Mouse (Mus musculus) myocyte (in vitro differentiated cells): ENCODE measurements around the gene Cadm2. TPM values are rescaled to one million over a fixed set of nuclear protein-coding genes. Genes with fewer than 3 reads are reported as not detected.

ENCODE experiments used
- H3K27me3 ChIP-seq: one replicate; pipeline ENCODE4 v1.6.1; 2011; ENCODE audit not compliant: control insufficient read depth, insufficient read depth, insufficient read length
- H3K36me3 ChIP-seq: one replicate; pipeline ENCODE4 v1.6.1; 2011; ENCODE audit not compliant: control insufficient read depth, insufficient read depth
- H3K4me2 ChIP-seq: one replicate; pipeline ENCODE4 v1.6.1; 2011; ENCODE audit warnings: low read depth, control low read depth
- H3K4me3 ChIP-seq: one replicate; pipeline ENCODE4 v1.5.1; 2011; ENCODE audit warnings: mild to moderate bottlenecking, control low read depth, moderate library complexity
- H3K79me2 ChIP-seq: one replicate; pipeline ENCODE4 v1.6.1; 2011; ENCODE audit not compliant: control insufficient read depth, insufficient read depth
- H3ac ChIP-seq: one replicate; pipeline ENCODE4 v1.6.1; 2011; ENCODE audit not compliant: control insufficient read depth, insufficient read length
- CEBPB ChIP-seq: IDR thresholded peaks from 2 replicates; pipeline ENCODE4 v1.6.1; 2011; ENCODE audit warnings: mild to moderate bottlenecking, moderate library complexity; ENCODE audit not compliant: poor library complexity, insufficient read depth, severe bottlenecking
- E2F4 ChIP-seq: IDR thresholded peaks from one replicate; pipeline ENCODE4 v1.6.1; 2011; ENCODE audit warnings: mild to moderate bottlenecking, control low read depth, moderate library complexity; ENCODE audit not compliant: insufficient read depth
- MAX ChIP-seq: IDR thresholded peaks from one replicate; pipeline ENCODE4 v1.6.1; 2011; ENCODE audit warnings: low read depth, mild to moderate bottlenecking, control low read depth
- MYOD1 ChIP-seq, 3 experiments: IDR thresholded peaks; one replicate each; pipeline ENCODE4 v1.6.1; 2011; ENCODE audit warnings: control low read depth in 2 of 3, low read depth in 2 of 3, mild to moderate bottlenecking in 2 of 3, moderate library complexity in 1 of 3; ENCODE audit not compliant: insufficient read length in 2 of 3, control insufficient read depth in 1 of 3
- MYOG ChIP-seq, 3 experiments: IDR thresholded peaks; one replicate each; pipeline ENCODE4 v1.6.1; 2011; ENCODE audit warnings: control low read depth in 2 of 3, low read depth in 2 of 3, mild to moderate bottlenecking in 2 of 3; ENCODE audit not compliant: insufficient read length in 2 of 3, control insufficient read depth in 1 of 3, insufficient read depth in 1 of 3
- POLR2A ChIP-seq: IDR thresholded peaks from one replicate; pipeline ENCODE4 v1.6.1; 2011; ENCODE audit warnings: low read depth, mild to moderate bottlenecking, control low read depth, moderate library complexity; ENCODE audit not compliant: insufficient read length
- POLR2AphosphoS2 ChIP-seq: IDR thresholded peaks from one replicate; pipeline ENCODE4 v1.6.1; 2011; ENCODE audit warnings: low read depth, control low read depth; ENCODE audit not compliant: insufficient read length
- REST ChIP-seq: IDR thresholded peaks from one replicate; pipeline ENCODE4 v1.6.1; 2011; ENCODE audit warnings: mild to moderate bottlenecking, control low read depth, moderate library complexity; ENCODE audit not compliant: insufficient read depth, insufficient read length
- SRF ChIP-seq: IDR thresholded peaks from one replicate; pipeline ENCODE4 v1.6.1; 2011; ENCODE audit warnings: low read depth; ENCODE audit not compliant: control insufficient read depth, insufficient read length
- TCF12 ChIP-seq: IDR thresholded peaks from one replicate; pipeline ENCODE4 v1.6.1; 2011; ENCODE audit warnings: mild to moderate bottlenecking, control low read depth; ENCODE audit not compliant: poor library complexity, insufficient read depth, severe bottlenecking
- TCF3 ChIP-seq: IDR thresholded peaks from one replicate; pipeline ENCODE4 v1.6.1; 2011; ENCODE audit warnings: low read depth, control low read depth; ENCODE audit not compliant: insufficient read length
- USF1 ChIP-seq: IDR thresholded peaks from one replicate; pipeline ENCODE4 v1.6.1; 2011; ENCODE audit warnings: low read depth, mild to moderate bottlenecking, control low read depth, moderate library complexity
- polyA plus RNA-seq: library from polyadenylated mRNA; unstranded; fragments of >200 nt; fragmentation: generic; extraction: Trizol; gene quantifications from one replicate; pipeline ENCODE4 v1.2.1, GENCODE M21; 2012; ENCODE audit warnings: missing spikeins

Gene Cadm2
- polyA plus RNA-seq, 1 experiment = 0.01 TPM

DNA sequence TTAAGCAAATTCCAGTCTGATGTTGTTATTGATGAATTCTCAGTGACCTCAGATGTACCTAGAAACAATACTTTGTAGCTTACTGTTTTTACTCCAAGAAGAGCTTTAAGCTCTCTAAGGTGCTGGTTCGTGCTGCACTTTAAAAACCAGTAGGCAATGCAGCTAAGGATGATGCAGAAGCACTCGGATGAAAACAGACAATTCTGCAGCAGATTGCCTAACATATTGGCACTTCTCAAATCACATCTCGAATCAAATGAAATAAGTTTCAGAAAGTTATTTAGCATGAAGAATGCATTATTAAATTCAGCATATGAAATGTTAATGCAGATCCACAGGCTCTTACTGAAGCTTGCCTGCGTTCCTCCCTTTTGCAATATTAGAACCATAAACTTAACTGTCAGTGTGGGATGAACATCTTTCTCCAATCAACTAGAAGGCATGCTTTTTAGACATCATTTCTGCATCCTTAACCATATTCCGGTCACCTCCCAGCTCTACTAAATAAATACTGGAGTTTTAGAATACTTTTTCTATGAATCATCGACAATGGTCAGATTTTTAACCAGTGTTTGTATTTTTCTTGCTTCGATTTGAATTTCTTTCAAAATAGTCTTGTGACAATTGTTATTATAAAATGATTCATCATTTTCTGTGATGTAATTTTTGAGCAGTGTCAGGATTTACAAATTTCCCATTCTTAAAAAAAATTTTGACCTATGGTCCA is 544.4 kb downstream of the Cadm2 start:
- no peak overlapping the region for H3K4me2 ChIP-seq
- no peak overlapping the region for H3ac ChIP-seq
- no peaks in the 10 kb centered on the region for H3K27me3 ChIP-seq
- H3K36me3 ChIP-seq = no peaks in the 10 kb centered on the region
- no peak overlapping the region for H3K4me3 ChIP-seq
- no peaks in the 10 kb centered on the region for H3K79me2 ChIP-seq
- TF ChIP-seq CEBPB (no peak), REST (no peak), SRF (no peak), TCF12 (no peak), MYOG (IDR thresholded peaks at IDR 0.05; ENCODE audit: control insufficient read depth in 1 of 3, insufficient read depth in 1 of 3, insufficient read length in 2 of 3, low read depth in 2 of 3) (no peak), TCF3 (no peak), USF1 (no peak), MYOD1 (IDR thresholded peaks at IDR 0.05; ENCODE audit: control insufficient read depth in 1 of 3, insufficient read length in 2 of 3, low read depth in 2 of 3) (no peak), POLR2A (no peak), MAX (no peak), POLR2AphosphoS2 (no peak)

DNA sequence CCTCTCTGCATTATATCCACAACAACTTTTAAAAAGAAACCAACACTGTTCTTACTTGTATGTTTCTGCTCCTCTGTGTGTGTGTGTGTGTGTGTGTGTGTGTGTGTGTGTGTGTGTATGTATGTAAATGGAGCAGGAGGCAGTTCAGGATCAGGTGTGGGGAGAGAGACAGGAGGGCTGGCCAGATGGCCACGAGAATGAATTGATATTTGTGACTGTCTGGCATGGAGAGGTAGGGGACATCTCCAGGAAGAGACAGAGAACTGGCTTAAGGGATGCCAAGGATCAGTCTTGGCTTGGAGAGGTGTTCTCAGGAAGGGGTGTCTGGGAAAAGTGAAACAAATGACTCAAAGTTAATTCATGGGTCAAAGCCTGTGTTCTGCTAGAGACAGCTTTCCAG is 552.2 kb downstream of the Cadm2 start:
- no peaks in the 10 kb centered on the region for H3K27me3 ChIP-seq
- H3K4me3 ChIP-seq = no peak overlapping the region
- no peak overlapping the region for H3K4me2 ChIP-seq
- H3ac ChIP-seq = no peak overlapping the region
- H3K79me2 ChIP-seq = no peaks in the 10 kb centered on the region
- TF ChIP-seq MAX = no peak
- no peak for TF ChIP-seq REST
- no peak for TF ChIP-seq SRF
- TF ChIP-seq MYOG (IDR thresholded peaks at IDR 0.05; ENCODE audit: control insufficient read depth in 1 of 3, insufficient read depth in 1 of 3, insufficient read length in 2 of 3, low read depth in 2 of 3) = no peak
- no peak for TF ChIP-seq POLR2AphosphoS2
- no peak for TF ChIP-seq TCF12
- no peak for TF ChIP-seq E2F4
- TF ChIP-seq POLR2A = no peak
- no peak for TF ChIP-seq TCF3
- TF ChIP-seq CEBPB = no peak
- no peak for TF ChIP-seq MYOD1 (IDR thresholded peaks at IDR 0.05; ENCODE audit: control insufficient read depth in 1 of 3, insufficient read length in 2 of 3, low read depth in 2 of 3)
- TF ChIP-seq USF1 = no peak
- no peaks in the 10 kb centered on the region for H3K36me3 ChIP-seq

DNA sequence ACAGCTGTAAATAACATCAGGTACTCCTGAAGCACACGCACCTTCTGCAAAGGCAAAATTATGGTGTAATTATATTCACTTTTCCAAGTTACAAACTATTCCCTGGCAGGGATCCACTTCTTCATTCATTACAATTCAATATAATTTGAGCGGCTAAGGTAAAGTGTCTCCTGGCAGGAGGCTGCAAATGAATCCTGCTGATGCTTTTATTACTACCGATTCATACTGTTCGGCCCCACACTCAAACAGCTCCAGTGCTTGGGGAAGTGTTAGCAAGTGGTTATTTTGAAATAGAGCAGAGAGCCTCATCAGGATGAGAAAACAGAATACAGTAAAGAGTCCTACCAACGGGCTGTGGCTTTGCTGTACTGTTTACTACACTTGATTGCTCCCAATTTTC is 589.8 kb downstream of the Cadm2 start:
- H3K79me2 ChIP-seq = no peaks in the 10 kb centered on the region
- H3K4me2 ChIP-seq = no peak overlapping the region
- no peaks in the 10 kb centered on the region for H3K27me3 ChIP-seq
- TF ChIP-seq POLR2A = no peak
- TF ChIP-seq POLR2AphosphoS2 = no peak
- no peaks in the 10 kb centered on the region for H3K36me3 ChIP-seq
- no peak overlapping the region for H3ac ChIP-seq
- no peak overlapping the region for H3K4me3 ChIP-seq

GRCm38 (mm10) chr16:67019856-67020255 is 600.9 kb downstream of the Cadm2 start:
- no peaks in the 10 kb centered on the region for H3K36me3 ChIP-seq
- TF ChIP-seq MYOG (IDR thresholded peaks at IDR 0.05; ENCODE audit: control insufficient read depth in 1 of 3, insufficient read depth in 1 of 3, insufficient read length in 2 of 3, low read depth in 2 of 3) (no peak), CEBPB (no peak), SRF (no peak), TCF3 (no peak), MAX (no peak), POLR2A (no peak), TCF12 (no peak), REST (no peak), E2F4 (no peak), POLR2AphosphoS2 (no peak), USF1 (no peak), MYOD1 (IDR thresholded peaks at IDR 0.05; ENCODE audit: control insufficient read depth in 1 of 3, insufficient read length in 2 of 3, low read depth in 2 of 3) (no peak)
- no peaks in the 10 kb centered on the region for H3K79me2 ChIP-seq
- no peak overlapping the region for H3K4me3 ChIP-seq
- H3K27me3 ChIP-seq = no peaks in the 10 kb centered on the region
- H3ac ChIP-seq = no peak overlapping the region
- no peak overlapping the region for H3K4me2 ChIP-seq

DNA sequence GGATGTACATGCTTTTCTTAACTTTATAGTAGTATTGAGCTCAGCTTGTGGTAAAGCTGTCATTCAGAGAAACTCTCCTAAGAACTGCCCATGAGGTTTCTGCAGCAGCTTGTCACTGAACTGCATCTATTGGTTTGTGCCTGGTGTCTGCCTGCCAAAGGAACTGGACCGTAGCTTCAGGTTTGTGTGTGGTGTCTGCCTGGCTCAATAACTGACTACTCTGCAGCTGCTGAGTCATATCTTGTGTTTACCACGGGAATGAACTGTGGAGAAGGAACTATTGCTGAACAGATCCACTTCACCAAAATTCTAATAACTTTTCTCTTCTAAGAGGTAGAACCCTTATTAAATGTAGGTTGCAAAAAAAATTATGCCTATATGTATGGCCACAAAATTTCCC is 603.0 kb downstream of the Cadm2 start:
- no peaks in the 10 kb centered on the region for H3K27me3 ChIP-seq
- no peaks in the 10 kb centered on the region for H3K36me3 ChIP-seq
- H3K4me3 ChIP-seq = no peak overlapping the region
- no peak overlapping the region for H3K4me2 ChIP-seq
- no peak for TF ChIP-seq TCF3
- no peak overlapping the region for H3ac ChIP-seq
- H3K79me2 ChIP-seq = no peaks in the 10 kb centered on the region
